Mouse (Mus musculus) heart, postnatal 25 days (tissue): ENCODE results near the gene Syn3. TPM values are rescaled to one million over a fixed set of nuclear protein-coding genes. Genes with fewer than 3 reads are reported as not detected.
A peak's percentile ranks its signal among the peaks of the same experiment; 100 is the strongest.
"Not testable (repeated sequence)": the region's sequence is repeated elsewhere in the genome, so short reads cannot be mapped to it uniquely, and the experiment has no call there.

Experiments used
- DNase-seq: peaks from one replicate; pipeline ENCODE4 v3.0.0; 2022; ENCODE audit warnings: low spot score
- intact Hi-C: fragments of 180-260 bp; cut with DNase I; formaldehyde crosslinking; loops from one replicate; pipeline ENCODE4 v1.15.1; 2025
- total RNA-seq, 2 experiments: library from RNA; stranded (reverse); gene quantifications; 2 replicates each; pipeline ENCODE4 v1.2.3; 2021

Syn3 gene
- total RNA-seq, 2 experiments from 2014 or later, result 0.44 to 0.53 TPM

DNA sequence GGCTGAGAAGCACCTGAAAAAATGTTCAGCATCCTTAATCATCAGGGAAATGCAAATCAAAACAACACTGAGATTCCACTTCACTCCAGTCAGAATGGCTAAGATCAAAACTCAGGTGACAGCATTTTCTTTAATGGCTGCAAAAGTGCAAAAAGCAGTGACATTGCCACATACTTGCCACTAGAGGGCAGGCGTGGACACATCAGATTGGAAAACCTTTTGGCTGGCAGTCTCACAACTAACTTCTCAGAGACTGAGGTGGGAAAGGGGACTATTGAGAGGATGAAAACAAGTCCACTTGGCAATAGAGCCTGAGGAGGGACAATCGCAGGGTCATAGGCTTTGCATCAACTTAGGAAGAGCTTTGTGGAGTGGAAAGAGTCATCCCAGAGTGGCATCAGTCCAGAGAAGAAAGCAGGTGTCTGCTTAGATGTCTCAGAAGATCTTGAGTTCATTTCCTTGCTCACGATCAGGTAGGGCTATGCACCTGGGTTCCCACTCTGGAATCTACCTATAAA, 25.0 kb downstream of the Syn3 start:
- DNase-seq, result no peak
- intact Hi-C loops, result loop anchor here (5.0 kb wide), 1 partner anchor 259 kb away; no protein-coding TSS in a partner anchor

DNA sequence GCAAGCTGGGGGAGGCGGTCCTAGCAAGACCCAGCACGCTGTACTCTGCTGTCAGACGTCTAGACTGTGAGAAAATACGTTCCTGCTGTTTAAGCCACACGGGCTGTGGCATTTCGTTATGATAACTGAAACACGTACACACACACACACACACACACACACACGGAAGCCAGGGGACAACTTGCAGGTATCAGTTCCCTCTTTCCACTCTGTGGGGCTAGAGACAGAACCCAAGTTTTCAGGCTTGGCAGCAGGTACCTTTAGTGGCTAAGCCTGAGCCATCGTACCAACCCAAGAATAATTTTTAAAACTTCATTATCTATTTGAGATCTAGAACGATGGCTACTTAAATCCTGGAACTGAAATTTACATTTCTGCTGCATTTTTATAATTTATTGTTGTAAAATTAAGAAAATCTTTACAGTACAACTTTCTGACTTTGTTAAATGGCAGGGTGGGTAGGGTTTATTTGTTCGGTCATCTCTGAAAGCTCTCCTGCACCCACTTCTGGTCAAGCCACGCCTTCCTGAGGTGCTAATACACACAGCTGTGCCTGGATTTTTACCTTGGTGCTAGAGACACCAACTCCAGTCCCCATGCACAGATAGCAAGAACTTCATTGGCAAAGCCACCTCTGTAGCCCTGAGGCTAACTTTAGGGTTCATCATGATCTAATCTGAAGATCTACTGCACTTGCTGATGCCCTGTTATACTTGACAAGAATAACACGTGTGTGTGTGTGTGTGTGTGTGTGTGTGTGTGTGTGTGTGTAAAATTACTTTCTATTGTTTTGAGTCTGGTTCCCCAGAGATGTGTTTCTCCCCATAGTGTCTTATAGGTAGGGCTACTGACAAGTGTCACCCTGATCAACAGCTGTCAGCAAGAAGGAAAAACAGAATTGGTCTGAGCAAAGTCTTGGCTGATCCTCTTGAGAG, 29.8 kb downstream of the Syn3 start:
- DNase-seq, result no peak
- intact Hi-C loops, result no loop called here

DNA sequence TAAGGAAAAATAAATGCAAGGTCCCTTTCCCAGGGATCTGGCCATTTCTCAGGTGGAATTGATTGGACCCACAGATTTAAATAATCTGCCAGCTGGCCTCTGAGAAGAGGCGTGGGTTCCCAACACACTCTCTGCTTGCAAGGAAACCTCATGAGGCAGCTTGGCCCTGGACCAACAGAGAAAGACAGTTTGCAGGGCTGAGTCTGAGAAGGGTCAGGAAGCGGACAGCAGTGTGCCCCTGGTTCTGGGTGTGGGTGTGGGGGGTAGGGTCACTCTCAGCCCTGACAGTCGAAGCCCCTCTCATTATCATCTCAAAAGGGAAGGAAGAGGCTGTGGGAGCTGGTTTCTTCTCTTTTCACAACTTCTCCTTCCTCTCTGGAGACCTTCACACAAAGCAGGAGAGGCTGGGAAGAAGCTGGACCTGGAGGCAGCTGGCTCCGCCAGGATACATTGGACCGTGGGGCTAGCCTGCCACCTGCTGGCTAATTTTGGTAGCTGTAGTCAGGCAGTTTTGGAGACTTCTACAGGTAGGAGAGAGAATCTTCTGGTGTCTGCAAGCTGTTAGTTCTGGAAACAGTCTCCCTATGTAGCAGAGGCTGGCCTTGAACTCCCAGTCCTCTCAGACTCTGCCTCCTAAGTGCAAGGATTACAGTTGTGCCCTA, 35.0 kb downstream of the Syn3 start:
- intact Hi-C loops, result loop anchor here (1.0 kb wide), 3 partner anchors 398 to 495 kb away; partner anchors contain the start of gene Fbxo7
- DNase-seq, result peak; percentile 52

DNA sequence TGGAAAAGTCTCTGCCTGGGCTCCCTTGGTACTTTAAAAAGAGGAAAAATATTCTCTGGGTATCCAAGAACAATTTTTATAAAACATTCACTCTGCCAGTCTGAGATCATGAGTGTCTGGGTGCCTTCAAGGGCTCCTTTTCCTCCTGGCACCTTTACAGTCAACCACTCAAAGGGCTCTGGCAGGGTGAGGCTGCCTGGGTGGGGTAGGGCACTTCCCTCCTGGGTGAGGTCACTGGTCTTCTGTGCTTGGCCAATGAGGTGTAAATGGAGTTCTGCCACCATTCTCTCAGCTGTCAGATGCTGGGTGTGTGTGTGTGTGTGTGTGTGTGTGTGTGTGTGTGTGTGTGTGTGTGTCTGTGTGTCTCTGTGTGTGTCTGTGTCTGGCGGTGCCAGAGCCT, 39.1 kb downstream of the Syn3 start:
- no peak for DNase-seq
- intact Hi-C loops, result no loop called here

DNA sequence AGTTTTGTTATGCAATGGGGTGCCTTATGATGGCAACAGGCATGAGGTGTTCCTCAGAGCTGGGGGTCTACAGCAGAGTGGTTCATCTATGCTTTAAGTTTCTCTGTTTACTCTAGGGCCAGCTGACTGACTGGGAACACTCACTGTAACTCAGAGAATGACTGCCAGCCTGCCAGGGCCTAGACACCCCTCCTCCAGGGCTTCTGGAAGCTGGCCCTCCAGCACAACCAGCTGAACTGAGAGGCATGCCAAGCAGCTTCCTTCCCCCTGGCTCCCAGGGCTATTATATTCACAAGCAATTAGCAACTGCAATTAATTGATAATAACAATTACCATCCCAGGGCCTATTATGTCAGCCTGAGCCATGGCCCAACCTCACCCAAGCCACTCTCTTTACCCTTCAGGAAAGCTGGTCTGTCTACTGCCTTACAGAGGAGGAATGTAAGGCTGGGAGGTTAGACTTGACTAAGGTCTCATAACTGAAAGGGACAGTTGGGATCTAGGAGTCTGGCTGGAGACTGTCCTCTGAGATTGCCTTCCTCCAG, 41.0 kb downstream of the Syn3 start:
- intact Hi-C loops, result loop anchor here (2.0 kb wide), 1 partner anchor 275 kb away; no protein-coding TSS in a partner anchor
- DNase-seq, result no peak

DNA sequence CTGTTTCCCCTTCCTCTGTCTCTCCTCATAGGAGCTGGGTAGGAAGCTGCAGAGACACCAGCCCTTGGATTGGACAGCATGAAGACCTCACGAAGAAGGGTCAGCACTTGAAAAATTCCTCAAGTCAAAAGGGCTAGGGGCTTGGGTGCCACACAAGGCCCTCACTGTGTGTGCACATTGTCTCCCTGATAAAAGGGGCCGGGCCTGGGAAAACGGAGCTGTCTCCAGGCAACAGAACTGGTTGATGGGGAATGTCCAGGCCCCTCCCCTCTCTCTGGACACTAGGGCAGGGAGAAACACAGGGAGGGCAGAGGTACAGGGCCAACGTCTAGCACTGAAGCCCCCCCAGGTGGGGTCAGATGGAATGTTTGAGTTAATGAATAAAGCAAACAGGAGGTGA, 41.5 kb downstream of the Syn3 start:
- DNase-seq, result no peak
- intact Hi-C loops, result loop anchor here (2.0 kb wide), 1 partner anchor 274 kb away; no protein-coding TSS in a partner anchor

DNA sequence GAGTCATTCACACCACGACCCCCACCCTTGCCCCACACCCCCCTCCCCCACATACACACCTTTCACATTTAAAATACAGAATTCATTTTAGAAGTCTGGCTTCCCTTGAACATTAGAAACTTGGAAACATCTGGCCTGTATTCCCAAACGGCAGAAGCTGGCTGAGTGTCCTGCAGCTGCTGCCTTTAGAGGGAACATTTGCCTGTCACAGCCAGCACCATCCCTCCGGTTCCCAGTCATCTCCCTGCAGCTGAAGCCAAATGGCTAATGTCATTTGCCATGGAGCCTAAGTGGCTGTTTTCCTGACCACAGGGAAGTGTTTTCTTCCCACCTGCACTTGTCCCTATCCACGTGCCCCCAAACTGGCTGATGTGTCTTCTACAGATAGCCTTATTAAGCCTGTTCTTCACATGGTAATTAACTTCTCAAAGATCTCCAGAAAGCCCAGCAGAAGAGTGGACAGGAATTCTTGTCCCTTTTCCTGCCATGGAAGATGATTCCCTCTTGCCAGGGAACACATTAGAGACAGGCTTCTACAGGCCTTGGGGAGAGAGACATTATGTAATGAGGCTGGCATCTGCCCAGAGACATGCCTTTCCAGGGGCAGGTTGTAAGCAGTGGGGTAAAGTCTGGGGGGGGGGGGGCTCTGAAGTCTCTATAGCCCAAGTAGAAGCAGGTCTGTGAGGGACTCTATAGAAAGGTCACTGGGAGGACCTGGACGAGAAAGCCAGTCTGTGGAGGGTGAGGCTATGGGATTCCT, 43.2 kb downstream of the Syn3 start:
- intact Hi-C loops, result loop anchor here (2.0 kb wide), 1 partner anchor 273 kb away; no protein-coding TSS in a partner anchor
- DNase-seq, result no peak

DNA sequence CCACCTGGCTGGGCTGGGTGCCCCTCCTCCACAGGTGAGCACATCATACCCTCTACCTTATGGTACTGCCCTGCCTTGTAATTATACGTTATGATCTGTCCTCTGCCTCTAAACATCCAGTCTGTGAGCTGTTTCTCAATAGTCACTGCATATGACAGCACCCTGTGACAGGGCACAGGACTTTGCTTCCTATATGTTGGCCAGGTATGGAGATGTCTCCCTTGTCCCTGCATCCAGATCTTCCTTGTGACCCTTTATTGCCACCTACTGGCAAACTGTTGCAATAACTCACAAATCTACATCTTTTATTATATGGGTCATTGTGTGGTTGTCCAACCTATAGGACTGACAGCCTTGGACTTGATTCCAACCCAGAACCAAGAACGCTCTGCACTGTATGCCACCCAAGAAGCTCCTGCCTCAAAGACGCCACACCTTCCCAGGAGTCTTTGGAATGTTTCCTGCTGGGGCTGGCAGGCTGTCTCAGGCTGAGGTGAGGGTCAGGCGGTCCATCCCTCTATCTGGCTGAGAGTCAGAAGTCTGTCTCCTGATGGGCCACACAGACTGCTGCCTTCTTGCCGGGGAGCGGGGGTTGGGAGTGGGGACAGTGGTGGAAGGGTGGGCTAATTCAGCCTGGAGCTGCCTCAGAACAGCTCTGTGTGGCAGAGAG, 46.2 kb downstream of the Syn3 start:
- DNase-seq, result no peak
- intact Hi-C loops, result loop anchor here (1.0 to 5.0 kb wide), 3 partner anchors 95 to 387 kb away; partner anchors contain the start of gene Timp3

DNA sequence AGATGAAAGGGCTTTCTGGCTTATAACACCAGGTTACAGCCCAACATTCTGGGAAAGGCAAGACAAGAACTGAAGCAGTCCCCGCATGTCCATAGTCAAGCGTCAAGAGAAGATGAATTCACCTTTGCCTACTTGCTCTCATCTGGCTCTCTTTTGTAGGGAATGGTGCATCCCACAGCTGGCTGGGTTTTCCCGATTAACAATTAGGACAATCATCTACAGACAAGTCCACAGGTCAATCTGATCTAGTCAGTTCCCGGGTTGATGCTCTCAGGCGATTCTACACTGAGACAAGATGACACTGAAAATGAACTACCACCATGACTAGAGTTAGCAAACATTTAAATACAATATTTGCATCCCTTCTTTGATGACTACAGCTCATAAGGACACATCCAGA, 47.4 kb downstream of the Syn3 start:
- DNase-seq, result no peak
- intact Hi-C loops, result loop anchor here (5.0 kb wide), 1 partner anchor 94 kb away; no protein-coding TSS in a partner anchor

DNA sequence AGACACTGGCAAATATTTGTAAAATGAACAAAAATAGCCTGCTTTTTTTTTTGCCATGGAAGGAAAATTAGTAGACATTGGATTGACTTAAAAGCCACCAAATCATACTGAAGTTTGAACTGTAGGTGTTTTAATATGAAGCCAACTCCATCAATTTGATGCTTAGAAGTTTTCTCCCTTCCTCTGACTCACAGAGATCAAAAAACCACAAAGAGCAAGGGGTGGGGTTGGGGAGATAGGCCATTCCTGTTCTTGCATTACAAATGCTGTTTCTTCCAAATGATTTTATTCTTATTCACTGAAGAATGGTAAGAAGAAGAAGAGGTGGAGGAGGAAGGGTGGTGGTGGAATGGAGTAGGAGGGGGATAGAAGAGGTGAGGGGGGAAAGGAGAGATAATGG, 52.0 kb downstream of the Syn3 start:
- intact Hi-C loops, result no loop called here
- DNase-seq, result no peak

DNA sequence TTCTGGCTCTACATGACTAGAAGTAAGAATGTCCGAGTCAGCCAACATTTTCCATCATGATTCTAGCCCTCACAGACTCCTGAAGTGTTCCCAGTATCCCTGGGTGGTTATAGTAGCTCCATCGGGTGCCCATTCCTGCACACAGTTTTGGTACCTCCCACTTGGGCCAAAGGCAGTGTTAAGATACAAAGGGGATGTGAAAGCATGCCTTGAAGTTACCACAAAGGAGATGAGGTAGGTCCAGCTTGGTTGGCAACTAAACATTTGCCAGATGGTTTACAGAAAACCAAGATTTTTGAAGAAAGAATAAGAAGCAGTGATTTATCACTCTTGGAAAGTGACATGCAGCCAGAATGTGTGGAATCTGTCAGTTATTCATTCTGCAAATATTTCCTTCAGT, 53.5 kb downstream of the Syn3 start:
- no peak for DNase-seq
- intact Hi-C loops, result no loop called here

DNA sequence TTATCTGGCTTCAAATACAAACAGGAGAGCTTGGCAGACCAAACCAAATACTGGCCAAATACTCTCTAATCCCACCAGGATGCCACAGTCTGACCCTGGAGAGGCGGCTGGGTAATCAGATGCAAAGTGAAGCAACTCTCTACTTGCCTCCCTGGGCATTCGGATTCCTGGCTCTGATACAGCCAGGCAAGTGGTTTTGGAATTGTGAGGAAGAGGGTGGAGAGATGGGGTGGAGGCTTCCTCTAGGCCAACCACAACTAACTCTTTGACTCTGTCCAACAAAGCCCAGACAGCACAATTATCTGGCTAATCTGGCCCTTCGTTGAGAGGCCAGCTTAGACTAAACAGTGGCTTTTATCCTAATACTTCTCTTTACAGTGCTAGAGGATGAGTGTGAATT, 54.0 kb downstream of the Syn3 start:
- DNase-seq, result no peak
- intact Hi-C loops, result no loop called here

DNA sequence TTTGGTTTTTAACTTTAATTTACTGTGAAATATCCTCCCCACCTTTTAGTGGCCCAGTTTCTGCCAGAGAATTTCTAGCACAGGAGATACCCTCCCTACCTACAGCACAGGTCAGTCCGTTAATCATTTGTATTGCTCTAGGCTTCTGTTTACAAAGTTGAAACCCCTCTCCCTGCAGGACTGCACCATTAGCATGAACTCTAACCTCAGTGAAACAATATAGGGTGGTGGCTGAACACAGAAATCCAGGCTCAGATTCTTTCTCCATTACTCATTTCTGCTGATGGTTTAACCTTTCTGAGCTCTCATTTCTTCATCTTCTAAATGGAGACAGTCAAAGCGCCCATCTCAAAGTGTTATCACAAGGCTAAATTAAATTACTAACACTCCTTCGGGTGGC, 56.9 kb downstream of the Syn3 start:
- intact Hi-C loops, result no loop called here
- DNase-seq, result no peak

DNA sequence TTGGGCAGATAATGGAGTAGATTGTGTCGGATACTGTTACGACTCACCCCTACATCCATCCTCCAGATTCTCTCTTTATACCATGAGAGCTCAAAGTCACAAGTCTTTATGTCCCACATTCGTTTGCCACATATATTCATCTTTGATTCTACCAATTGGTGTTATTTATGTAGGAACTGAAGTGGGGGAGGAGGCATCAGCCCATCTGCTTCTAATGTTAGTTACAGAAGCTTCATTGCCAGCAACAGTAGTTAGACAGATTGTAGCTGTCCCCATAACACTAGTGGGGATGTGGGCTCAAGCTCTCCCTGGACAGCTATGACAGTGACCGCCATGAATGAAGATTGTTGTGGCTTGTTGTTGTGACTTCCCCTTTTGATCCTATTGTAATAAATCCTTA, 59.1 kb downstream of the Syn3 start:
- intact Hi-C loops, result no loop called here
- DNase-seq, result no peak

DNA sequence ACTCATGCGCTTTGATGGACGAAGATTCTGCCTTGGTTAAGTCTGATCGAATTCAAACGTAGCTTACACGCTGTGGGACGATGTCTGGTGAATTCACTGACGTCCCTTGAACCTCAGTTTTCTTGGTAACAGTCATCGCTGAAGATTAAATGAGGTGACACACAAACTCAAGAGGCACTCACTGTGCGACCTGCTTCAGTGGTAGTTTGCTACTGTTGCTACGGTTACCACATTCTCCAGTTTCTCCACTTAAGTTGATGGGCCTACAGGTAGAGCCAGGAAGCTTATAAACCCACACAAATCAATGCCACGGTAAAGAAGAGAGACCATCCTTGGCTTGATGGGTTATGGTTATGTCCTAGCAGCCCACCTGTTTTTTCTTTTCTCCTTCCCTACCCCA, 61.4 kb downstream of the Syn3 start:
- DNase-seq, result no peak
- intact Hi-C loops, result no loop called here

DNA sequence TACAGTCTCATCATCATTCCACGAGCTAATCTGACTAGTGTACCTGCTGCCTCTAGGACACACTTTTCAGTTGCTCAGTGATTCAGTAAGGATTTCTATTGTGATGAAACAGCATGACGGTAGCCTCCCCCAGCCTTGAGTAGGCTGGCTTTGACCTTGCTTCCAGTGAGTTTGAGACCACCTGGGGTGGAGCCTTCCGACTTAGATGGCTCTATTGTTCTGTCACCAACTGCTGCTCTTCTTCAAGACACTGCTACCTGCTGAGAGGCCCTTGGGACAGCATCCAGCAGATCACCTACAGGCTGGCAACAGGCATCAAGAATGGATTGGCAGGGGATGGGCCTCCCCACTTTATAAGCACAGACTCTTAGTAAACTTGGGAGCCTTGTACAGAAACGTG, 63.7 kb downstream of the Syn3 start:
- DNase-seq, intact Hi-C loops: not testable (repeated sequence)

DNA sequence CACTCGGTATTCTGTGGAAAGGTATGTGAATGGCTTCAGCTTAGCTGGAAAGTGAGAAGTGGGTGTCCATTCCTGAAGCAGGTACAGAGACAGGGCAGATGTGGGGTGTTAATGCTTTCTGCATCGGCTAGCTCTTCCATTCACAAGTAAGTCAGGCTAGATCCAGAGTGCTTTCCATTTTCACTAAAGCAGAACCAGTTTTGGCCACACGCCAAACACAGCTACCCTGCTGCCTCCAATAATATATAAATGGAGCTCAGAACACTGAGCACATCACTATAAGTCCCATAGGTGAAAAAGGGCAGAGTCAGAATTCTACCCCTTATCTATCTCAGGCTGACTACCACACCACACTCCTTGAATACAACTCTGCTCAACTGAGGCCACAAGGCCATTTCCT, 69.0 kb downstream of the Syn3 start:
- no peak for DNase-seq

DNA sequence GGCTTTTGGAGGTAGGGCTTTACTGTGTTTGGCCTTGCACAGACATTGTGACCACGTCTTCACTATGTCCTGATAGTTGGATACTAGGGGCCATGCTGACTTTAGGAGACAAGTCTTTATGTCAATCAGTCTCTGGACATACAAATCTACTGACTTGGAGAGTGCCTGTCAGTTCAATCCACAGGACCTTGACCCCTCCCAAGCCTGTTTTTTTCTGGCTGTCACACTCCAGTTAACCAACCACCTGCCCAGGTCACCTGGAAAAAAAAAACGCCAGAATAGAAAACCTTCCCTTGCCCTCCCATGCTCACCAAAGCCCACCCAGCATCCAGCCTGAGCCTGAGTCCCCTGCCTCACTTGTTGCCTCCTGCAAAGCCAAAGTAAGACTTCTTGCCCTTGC, 70.7 kb downstream of the Syn3 start:
- DNase-seq, result no peak
- intact Hi-C loops, result no loop called here

More for the DNA sequence above, 69.0 kb downstream of the Syn3 start:
- intact Hi-C loops, result no loop called here
